In genomic region chr11:75194121-75194849, GRCm38 (mm10) we compare ENCODE assay signal across 8 mouse cellular contexts. TPM values are rescaled to one million over a fixed set of nuclear protein-coding genes. Genes with fewer than 3 reads are reported as not detected.
A peak's percentile ranks its signal among the peaks of the same experiment; 100 is the strongest.
DNase-seq lines count a peak whose midpoint lies in the region; ATAC-seq lines count a peak whose summit lies in the region.

No protein-coding gene starts in this region.

- H3K36me3 ChIP-seq in embryonic facial prominence, embryonic 15.5 days = no peaks in the 10 kb centered on the region
- H3K36me3 ChIP-seq in hindbrain, embryonic 15.5 days = no peaks in the 10 kb centered on the region

- H3K9me3 ChIP-seq in embryonic facial prominence, embryonic 15.5 days (replicated peaks) = no peaks in the 10 kb centered on the region
- no peaks in the 10 kb centered on the region for H3K9me3 ChIP-seq in hindbrain, embryonic 15.5 days

- H3K27me3 ChIP-seq in embryonic facial prominence, embryonic 15.5 days = peaks cover 75% of the 10 kb centered on the region
- peaks cover 31% of the 10 kb centered on the region for H3K27me3 ChIP-seq in hindbrain, embryonic 15.5 days

- H3K4me2 ChIP-seq in embryonic facial prominence, embryonic 15.5 days (replicated peaks) = peak overlapping the region; percentile 93
- peak overlapping the region; percentile 80 for H3K4me2 ChIP-seq in hindbrain, embryonic 15.5 days

- H3K9ac ChIP-seq in embryonic facial prominence, embryonic 15.5 days = peak overlapping the region; percentile 48
- peak overlapping the region; percentile 57 for H3K9ac ChIP-seq in hindbrain, embryonic 15.5 days

- H3K27ac ChIP-seq in embryonic facial prominence, embryonic 15.5 days (replicated peaks) = no peak overlapping the region
- H3K27ac ChIP-seq in hindbrain, embryonic 15.5 days (replicated peaks) = peak overlapping the region; percentile 45; the same call in 1 of the 2 replicates

- H3K4me3 ChIP-seq in embryonic facial prominence, embryonic 15.5 days (replicated peaks) = peak overlapping the region; percentile 62
- peak overlapping the region; percentile 56 for H3K4me3 ChIP-seq in hindbrain, embryonic 15.5 days

- DNase-seq in cerebellum, adult 9-10 months = peak; percentile 61
- no peak for DNase-seq in cerebellum, adult 18-20 months
- DNase-seq in CD4-positive helper T cell, adult 2 months (ENCODE audit: low read depth, low spot score) = peak; percentile 43
- peak; percentile 24 for DNase-seq in lung, postnatal 14 days
- DNase-seq in thymus, postnatal 36 days = peak; percentile 47 to 61
- DNase-seq in frontal cortex, postnatal 10 days (ENCODE audit: low spot score in 2 of 2) = no peak

- H3K4me1 ChIP-seq in embryonic facial prominence, embryonic 15.5 days = peaks cover 64% of the 10 kb centered on the region
- peaks cover 55% of the 10 kb centered on the region for H3K4me1 ChIP-seq in hindbrain, embryonic 15.5 days (replicated peaks)

- ATAC-seq in embryonic facial prominence, embryonic 15.5 days (ENCODE audit: insufficient number of reproducible peaks, low FRiP score, low TSS enrichment, low read depth) = no peak
- ATAC-seq in hindbrain, embryonic 15.5 days (ENCODE audit: low FRiP score, low read depth) = no peak

- under 1% methylated on average over 52 of the region's 52 CpGs for WGBS in embryonic facial prominence, embryonic 15.5 days
- under 1% methylated on average over 52 of the region's 52 CpGs for WGBS in hindbrain, embryonic 15.5 days

RNA-seq across cellular contexts. Expression of gene Rtn4rl1, which starts 0.7 kb away (rescaled TPM):
- polyA plus RNA-seq in embryonic facial prominence, embryonic 15.5 days (2015; fragmentation: Nextera tagmentation; extraction: Ambion mirVana) = 6.4 and 7.3 TPM in 2 replicates
- polyA plus RNA-seq in hindbrain, embryonic 15.5 days (2015; fragmentation: Nextera tagmentation; extraction: Ambion mirVana) = 11.7 and 12.6 TPM in 2 replicates

RNA-seq across cellular contexts. Expression of gene Dph1, which starts 3.2 kb away (rescaled TPM):
- 20.5 and 21.0 TPM in 2 replicates for polyA plus RNA-seq in embryonic facial prominence, embryonic 15.5 days (2015; fragmentation: Nextera tagmentation; extraction: Ambion mirVana)
- polyA plus RNA-seq in hindbrain, embryonic 15.5 days (2015; fragmentation: Nextera tagmentation; extraction: Ambion mirVana) = 14.0 and 15.9 TPM in 2 replicates

RNA-seq across cellular contexts. Expression of gene Ovca2, which starts 15.7 kb away (rescaled TPM):
- polyA plus RNA-seq in embryonic facial prominence, embryonic 15.5 days (2015; fragmentation: Nextera tagmentation; extraction: Ambion mirVana) = 23.8 and 25.1 TPM in 2 replicates
- polyA plus RNA-seq in hindbrain, embryonic 15.5 days (2015; fragmentation: Nextera tagmentation; extraction: Ambion mirVana) = 14.3 and 14.8 TPM in 2 replicates

RNA-seq across cellular contexts. Expression of gene Hic1, which starts 25.0 kb away (rescaled TPM):
- 17.7 and 19.8 TPM in 2 replicates for polyA plus RNA-seq in embryonic facial prominence, embryonic 15.5 days (2015; fragmentation: Nextera tagmentation; extraction: Ambion mirVana)
- polyA plus RNA-seq in hindbrain, embryonic 15.5 days (2015; fragmentation: Nextera tagmentation; extraction: Ambion mirVana) = 4.2 and 4.8 TPM in 2 replicates

Comparison
In these comparisons a context has a peak if more than half of its experiments do, and no peak if none do; other contexts are left out.
1. DNase-seq: peak in cerebellum, adult 9-10 months (single experiment), CD4-positive helper T cell, adult 2 months (single experiment), lung, postnatal 14 days (single experiment) and thymus, postnatal 36 days (2 of 2); none in cerebellum, adult 18-20 months (0 of 2) and frontal cortex, postnatal 10 days (0 of 2).